Mouse (Mus musculus) liver, embryonic 14.5 days (tissue): ENCODE data around the gene Limd1.
A peak's percentile ranks its signal among the peaks of the same experiment; 100 is the strongest.

Experiments
- CTCF ChIP-seq: IDR thresholded peaks from 2 replicates; pipeline ENCODE4 v1.5.1; 2016; ENCODE audit warnings: antibody characterized with exemption, low read depth, control low read depth
- EP300 ChIP-seq: IDR thresholded peaks from 2 replicates; pipeline ENCODE4 v1.6.1; 2016; ENCODE audit warnings: antibody characterized with exemption, low read depth

DNA sequence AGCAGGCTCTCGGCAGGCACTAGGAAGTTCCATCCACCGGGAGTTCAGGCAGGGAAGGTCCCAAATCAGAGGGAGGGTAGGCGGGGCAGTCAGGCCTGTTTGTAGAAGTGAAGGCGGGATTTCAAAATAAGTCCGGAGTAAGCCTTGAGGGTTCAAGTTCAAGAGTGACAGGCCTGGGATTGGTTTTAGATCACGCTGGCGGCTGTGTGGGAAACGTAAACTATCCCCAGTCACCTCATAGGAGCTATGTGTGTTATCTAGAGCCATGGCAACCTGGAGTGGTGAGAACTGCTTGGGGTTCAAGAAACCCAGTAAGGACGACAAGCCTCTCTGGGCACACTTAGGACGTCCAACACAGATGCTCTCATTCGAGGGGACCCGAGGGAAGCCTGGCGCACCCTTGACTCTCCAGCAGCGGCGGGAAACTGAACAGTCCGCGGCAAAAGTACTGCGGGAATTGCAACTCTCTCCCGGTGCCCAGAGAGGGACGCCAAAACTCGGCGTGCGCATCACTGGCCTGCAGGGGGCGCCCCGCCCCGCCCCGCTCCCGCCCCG lies 398 bp upstream of the Limd1 start:
- peak; percentile 72 for TF ChIP-seq CTCF
- no peak for TF ChIP-seq EP300
